Mouse (Mus musculus) 416B (cell line): ENCODE measurements at regions not wholly inside any gene's neighbourhood (a gene's known extent, or its start where the extent isn't known, plus 50 kb on each side); places are given as distances from the start of the nearest gene placed in this dataset.

Experiments
- DNase-seq: peaks from one replicate; pipeline ENCODE4 v3.0.0; 2011; ENCODE audit warnings: low read depth

GRCm38 (mm10) chr17:87867611-87868010 lies 53.2 kb upstream of the Rpl36-ps4 start:
- DNase-seq = no peak

DNA sequence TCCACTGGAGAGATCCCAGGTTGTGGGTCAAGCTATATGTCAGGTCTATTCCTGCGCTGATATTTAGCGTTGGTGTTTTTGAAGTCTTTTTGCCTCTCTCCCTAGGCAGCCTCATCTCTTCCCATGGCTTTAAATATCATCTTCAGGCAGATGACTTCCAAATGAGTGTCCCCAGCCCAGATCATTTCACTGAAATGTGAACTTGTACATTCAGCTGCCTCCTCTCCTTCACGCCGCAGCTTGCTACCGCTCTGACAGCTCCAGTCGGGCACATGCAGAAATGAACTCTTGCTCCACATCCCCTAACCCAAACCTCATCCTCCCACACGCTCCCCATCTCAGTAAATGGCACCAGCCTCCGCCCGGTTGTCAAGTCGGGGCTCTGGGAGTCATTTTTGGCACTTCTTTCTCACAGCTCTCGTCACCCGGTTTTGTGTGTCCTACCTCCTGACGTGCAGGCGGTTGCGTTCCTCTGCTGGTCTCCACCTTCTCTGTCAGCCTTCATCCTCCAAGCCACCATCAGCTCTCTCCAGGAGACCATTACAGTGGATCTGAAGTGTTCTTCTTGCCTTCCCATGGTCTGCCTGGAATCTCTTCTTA lies 54.0 kb upstream of the Rpl36-ps4 start:
- no peak for DNase-seq

DNA sequence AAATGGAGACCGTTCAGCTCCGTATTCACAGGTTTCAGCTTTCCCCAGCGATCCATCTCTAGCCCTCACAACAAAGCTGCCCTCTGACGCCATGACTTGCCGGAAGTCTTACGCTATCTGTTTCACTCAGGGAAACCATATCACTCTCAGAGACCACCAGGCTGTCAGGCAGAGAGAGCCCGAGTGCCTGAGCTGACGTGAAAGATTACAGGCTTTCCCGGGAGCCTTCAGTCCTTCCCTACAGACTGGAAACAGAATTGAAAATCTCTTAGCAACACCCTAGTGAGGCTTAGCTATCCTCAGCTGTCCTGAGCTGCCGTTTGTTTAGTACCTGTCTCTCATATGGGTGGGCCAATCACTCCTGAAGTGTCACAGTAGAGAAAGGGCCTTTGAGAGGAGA lies 54.6 kb upstream of the Rpl36-ps4 start:
- DNase-seq = no peak

GRCm38 (mm10) chr17:87865439-87865838 lies 55.3 kb upstream of the Rpl36-ps4 start:
- DNase-seq = peak; percentile 17

- no peak for DNase-seq
Observed at GRCm38 (mm10) chr17:87864842-87865241, 55.9 kb upstream of the Rpl36-ps4 start.

DNA sequence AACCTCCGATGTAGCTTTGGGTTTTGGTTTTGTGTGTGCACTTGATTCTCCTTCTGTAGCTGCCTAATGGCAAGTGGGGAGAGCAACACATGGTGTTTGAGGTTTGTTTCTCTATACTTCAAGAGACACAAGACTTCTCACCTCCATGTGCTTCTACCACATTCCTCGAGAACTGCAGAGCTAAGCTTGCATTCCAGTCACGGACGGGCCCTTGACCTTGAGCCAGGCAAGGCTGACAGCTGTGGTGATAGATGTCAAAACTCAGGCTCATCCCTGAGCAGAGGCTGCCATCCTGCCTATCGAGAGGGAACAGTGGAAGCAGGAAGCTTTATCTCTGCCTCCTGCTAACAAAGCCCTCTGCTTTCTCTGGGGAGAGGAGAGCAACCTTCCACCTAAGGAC lies 59.2 kb upstream of the Rpl36-ps4 start:
- no peak for DNase-seq

- peak; percentile 54 for DNase-seq
Observed at GRCm38 (mm10) chr17:87851456-87851855, 53.7 kb upstream of the Kcnk12 start.

GRCm38 (mm10) chr17:87849897-87850296 lies 52.1 kb upstream of the Kcnk12 start:
- peak; percentile 4 for DNase-seq

DNA sequence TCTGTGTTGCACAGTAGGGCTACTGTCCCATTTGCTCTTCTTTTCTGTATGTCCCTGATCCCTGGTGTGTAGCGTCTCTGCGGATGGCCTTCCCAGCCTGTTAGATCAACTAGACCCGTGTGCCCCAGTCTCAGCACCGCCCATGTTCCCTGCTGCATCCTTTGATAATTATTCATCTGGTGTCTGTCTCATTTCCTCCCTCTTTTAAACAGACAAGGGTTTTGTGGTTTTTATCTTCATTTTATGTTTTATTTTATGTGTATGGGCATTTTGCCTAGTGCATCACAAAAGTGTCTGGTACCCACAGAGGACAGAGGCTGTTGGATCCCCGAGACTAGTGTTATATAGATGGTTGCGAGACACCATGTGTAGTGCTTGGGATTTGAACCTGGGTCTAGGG lies 51.6 kb upstream of the Kcnk12 start:
- peak; percentile 61 for DNase-seq

GRCm38 (mm10) chr17:87848964-87849363 lies 51.2 kb upstream of the Kcnk12 start:
- peak; percentile 81 for DNase-seq
